Mouse (Mus musculus) heart, postnatal 36 days (tissue): ENCODE measurements around the gene Gm20388. TPM values are rescaled to one million over a fixed set of nuclear protein-coding genes. Genes with fewer than 3 reads are reported as not detected.

ENCODE experiments used
- DNase-seq, 2 experiments: peaks; one replicate each; pipeline ENCODE4 v3.0.0; 2021 to 2022
- intact Hi-C: fragments of 180-260 bp; cut with DNase I; formaldehyde crosslinking; loops from one replicate; pipeline ENCODE4 v1.15.1; 2025
- total RNA-seq, 2 experiments: library from RNA; stranded (reverse); gene quantifications; 2 replicates each; pipeline ENCODE4 v1.2.3; 2021

Gm20388 gene
- total RNA-seq, 2 experiments from 2014 or later, result 3.5 to 4.9 TPM

GRCm38 (mm10) chr8:120067936-120068668, 157.5 kb downstream of the Gm20388 start:
- intact Hi-C loops, result no loop called here
- peak; percentile 65 to 68 for DNase-seq

GRCm38 (mm10) chr8:120071684-120072083, 161.0 kb downstream of the Gm20388 start:
- intact Hi-C loops, result loop anchor here (2.0 to 5.0 kb wide), 3 partner anchors 79 to 289 kb away; partner anchors contain the start of gene Crispld2
- peak; percentile 88 to 92 for DNase-seq

- intact Hi-C loops, result loop anchor here (5.0 kb wide), 1 partner anchor 290 kb away; no protein-coding TSS in a partner anchor
- peak in 1 of 2 experiments; percentile 26 for DNase-seq
These were observed 161.6 kb downstream of the Gm20388 start for GRCm38 (mm10) chr8:120072259-120072658.

- intact Hi-C loops, result loop anchor here (5.0 kb wide), 1 partner anchor 291 kb away; no protein-coding TSS in a partner anchor
- peak; percentile 40 to 44 for DNase-seq
These were observed 162.2 kb downstream of the Gm20388 start for GRCm38 (mm10) chr8:120072827-120073226.

- DNase-seq, result no peak
- intact Hi-C loops, result loop anchor here (5.0 kb wide), 1 partner anchor 292 kb away; no protein-coding TSS in a partner anchor
These were observed 163.9 kb downstream of the Gm20388 start for GRCm38 (mm10) chr8:120074516-120074915.

GRCm38 (mm10) chr8:120075347-120075746, 164.7 kb downstream of the Gm20388 start:
- intact Hi-C loops, result no loop called here
- DNase-seq, result no peak

- intact Hi-C loops, result loop anchor here (1.0 kb wide), 1 partner anchor 134 kb away; no protein-coding TSS in a partner anchor
- peak; percentile 78 to 89 for DNase-seq
These were observed 167.4 kb downstream of the Gm20388 start for GRCm38 (mm10) chr8:120078080-120078479.

GRCm38 (mm10) chr8:120079361-120079760, 168.7 kb downstream of the Gm20388 start:
- intact Hi-C loops, result no loop called here
- DNase-seq, result no peak

GRCm38 (mm10) chr8:120083261-120083660, 172.6 kb downstream of the Gm20388 start:
- DNase-seq, result no peak
- intact Hi-C loops, result no loop called here

GRCm38 (mm10) chr8:120084783-120085182, 174.1 kb downstream of the Gm20388 start:
- intact Hi-C loops, result no loop called here
- no peak for DNase-seq

- intact Hi-C loops, result no loop called here
- DNase-seq, result no peak
These were observed 178.9 kb downstream of the Gm20388 start for GRCm38 (mm10) chr8:120089511-120089910.

- intact Hi-C loops, result no loop called here
- no peak for DNase-seq
These were observed 180.4 kb downstream of the Gm20388 start for GRCm38 (mm10) chr8:120091032-120091431.

GRCm38 (mm10) chr8:120093103-120093502, 182.5 kb downstream of the Gm20388 start:
- intact Hi-C loops, result no loop called here
- DNase-seq, result no peak

- intact Hi-C loops, result no loop called here
- no peak for DNase-seq
These were observed 184.2 kb downstream of the Gm20388 start for GRCm38 (mm10) chr8:120094801-120095200.

- intact Hi-C loops, result no loop called here
- no peak for DNase-seq
These were observed 185.8 kb downstream of the Gm20388 start for GRCm38 (mm10) chr8:120096486-120096885.

GRCm38 (mm10) chr8:120100388-120101067, 189.9 kb downstream of the Gm20388 start:
- intact Hi-C loops, result no loop called here
- no peak for DNase-seq

GRCm38 (mm10) chr8:120101068-120101972, 190.7 kb downstream of the Gm20388 start, which contains the start of gene Zdhhc7:
TSS of gene Zdhhc7 (minus strand) at chr8:120101482.
- DNase-seq, result peak; percentile 86 to 91
- intact Hi-C loops, result no loop called here

- no peak for DNase-seq
- intact Hi-C loops, result no loop called here
These were observed 193.3 kb downstream of the Gm20388 start for GRCm38 (mm10) chr8:120103916-120104315.

GRCm38 (mm10) chr8:120104721-120105272, 194.2 kb downstream of the Gm20388 start:
- DNase-seq, result peak; percentile 71 to 72
- intact Hi-C loops, result no loop called here

- peak in 1 of 2 experiments; percentile 46 for DNase-seq
- intact Hi-C loops, result no loop called here
These were observed 198.5 kb downstream of the Gm20388 start for GRCm38 (mm10) chr8:120109149-120109548.
